Mouse (Mus musculus): ENCODE measurements around the gene Acot8. TPM values are rescaled to one million over a fixed set of nuclear protein-coding genes. Genes with fewer than 3 reads are reported as not detected.
"Not testable (repeated sequence)": the region's sequence is repeated elsewhere in the genome, so short reads cannot be mapped to it uniquely, and the experiment has no call there.

The Acot8 gene
- total RNA-seq, 1 experiment from 2014 or later, result 14.8 TPM

DNA sequence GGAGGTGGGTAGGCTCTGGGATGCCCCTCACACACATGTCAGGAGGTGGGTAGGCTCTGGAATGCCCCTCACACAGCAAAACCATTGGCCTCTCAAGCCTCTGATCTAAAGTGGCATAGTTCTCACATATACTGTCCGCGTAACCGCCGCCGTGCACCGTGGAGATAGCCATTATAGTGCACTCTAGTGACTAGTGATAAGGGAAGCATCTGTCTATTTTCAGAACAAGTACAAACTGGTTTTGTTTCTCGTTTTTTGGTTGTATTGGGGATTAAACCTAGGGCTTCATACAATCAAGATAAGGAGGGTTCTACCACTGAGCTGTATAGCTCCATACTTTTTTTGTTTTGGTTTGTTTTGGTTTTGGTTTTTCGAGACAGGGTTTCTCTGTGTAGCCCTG is 11.1 kb upstream of the Acot8 start:
- peak; percentile 29; the same call in 1 of the 2 replicates for ATAC-seq (replicated peaks; ENCODE audit: low read depth, poor library complexity, severe bottlenecking)

DNA sequence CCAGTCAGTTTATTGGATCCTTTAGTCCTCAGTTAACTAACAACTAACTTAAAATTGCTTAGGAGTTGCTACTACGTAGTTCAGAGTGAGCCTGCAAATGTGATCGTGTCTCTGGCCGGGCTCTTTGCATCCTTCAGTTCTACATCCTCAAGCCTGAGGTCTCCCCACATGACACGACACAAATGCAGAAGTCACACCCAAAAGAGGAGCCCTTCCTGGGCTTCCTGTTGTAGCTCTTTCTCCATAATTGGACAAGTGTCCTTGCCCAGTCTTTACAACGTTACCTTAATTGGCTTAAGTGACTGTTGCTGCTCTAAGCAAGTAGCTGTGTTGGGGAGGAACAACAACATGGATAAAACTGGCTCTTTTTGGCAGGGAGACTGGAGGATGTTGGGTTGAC is 10.7 kb upstream of the Acot8 start:
- peak; percentile 75 for ATAC-seq (replicated peaks; ENCODE audit: low read depth, poor library complexity, severe bottlenecking)

DNA sequence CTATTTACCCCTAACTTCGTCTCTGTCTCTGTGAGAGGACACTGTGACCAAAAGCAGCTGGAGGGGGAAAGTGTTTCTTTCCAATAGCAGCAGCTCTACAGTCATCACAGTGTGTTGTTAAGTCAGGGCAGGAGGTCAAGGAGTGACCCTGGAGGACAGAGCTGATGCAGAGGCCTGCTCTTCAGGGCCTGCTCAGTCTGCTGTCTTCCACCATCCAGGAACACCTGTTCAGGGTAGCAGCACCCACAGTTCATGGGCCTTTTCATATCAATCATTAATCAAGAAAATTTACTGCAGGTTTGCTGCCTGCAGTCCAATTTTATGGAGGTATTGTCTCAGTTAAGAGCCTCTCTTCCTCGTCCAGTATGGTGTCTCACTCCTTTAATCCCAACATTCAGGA is 8.9 kb upstream of the Acot8 start:
- no peak for ATAC-seq (replicated peaks; ENCODE audit: low read depth, poor library complexity, severe bottlenecking)

DNA sequence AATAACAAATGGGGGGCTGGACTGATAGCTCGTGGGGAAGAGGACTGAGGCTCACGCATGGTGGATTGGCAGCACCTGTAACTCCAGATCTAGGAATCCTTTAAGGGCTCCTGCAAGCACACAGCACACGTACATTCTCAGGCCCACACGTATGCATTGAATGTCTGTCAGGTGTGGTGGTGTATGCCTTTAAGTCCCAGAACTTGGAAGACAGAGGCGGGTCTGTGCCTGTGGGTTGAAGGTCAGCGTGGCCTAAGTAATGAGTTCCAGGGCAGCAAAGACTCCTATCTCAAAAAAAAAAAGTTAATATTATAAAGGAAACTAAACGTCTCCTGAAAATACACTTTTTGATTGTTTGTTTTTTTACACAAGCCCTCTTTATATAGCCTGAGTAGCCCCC is 1.9 kb upstream of the Acot8 start:
- ATAC-seq (replicated peaks; ENCODE audit: low read depth, poor library complexity, severe bottlenecking), result no peak

DNA sequence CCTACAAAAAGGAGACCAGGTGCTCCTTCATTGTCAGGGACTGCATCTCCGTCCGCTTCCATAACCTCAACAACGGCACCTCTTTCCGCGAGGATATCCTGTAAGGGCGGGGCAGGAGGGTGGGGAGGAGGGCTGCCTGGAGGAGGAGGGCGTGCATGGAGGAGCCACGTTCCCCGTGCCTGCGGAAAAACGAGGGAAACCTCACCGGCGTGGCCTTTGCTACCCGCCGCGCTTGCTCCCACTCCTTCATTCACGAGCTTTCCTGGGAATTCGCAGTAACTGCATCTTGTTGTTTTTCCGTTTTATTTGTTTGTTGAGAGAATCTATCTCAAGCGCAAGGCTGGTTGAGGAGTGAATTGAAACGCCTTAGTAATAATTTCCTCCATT is 643 bp upstream of the Acot8 start:
- peak; percentile 38; the same call in 1 of the 2 replicates for ATAC-seq (replicated peaks; ENCODE audit: low read depth, poor library complexity, severe bottlenecking)

DNA sequence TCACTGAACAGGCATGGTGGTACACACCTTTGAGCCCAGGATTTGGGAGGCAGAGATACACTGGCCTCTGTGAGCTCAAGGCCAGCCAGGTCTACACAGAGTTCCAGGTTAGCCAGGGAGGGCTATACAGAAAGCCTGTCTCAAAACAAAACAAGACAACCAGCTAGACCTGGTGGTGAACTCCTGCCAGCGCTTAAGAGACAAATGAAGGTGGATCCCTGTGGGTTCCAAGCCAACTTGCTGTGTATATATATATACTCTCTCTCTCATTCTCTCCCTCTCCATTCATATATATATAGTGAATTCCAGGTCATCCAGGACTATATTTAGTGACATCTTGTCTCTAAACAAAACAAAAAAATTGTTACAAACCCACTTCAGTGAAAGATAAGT is 765 bp downstream of the Acot8 start:
- ATAC-seq (replicated peaks; ENCODE audit: low read depth, poor library complexity, severe bottlenecking), result no peak

DNA sequence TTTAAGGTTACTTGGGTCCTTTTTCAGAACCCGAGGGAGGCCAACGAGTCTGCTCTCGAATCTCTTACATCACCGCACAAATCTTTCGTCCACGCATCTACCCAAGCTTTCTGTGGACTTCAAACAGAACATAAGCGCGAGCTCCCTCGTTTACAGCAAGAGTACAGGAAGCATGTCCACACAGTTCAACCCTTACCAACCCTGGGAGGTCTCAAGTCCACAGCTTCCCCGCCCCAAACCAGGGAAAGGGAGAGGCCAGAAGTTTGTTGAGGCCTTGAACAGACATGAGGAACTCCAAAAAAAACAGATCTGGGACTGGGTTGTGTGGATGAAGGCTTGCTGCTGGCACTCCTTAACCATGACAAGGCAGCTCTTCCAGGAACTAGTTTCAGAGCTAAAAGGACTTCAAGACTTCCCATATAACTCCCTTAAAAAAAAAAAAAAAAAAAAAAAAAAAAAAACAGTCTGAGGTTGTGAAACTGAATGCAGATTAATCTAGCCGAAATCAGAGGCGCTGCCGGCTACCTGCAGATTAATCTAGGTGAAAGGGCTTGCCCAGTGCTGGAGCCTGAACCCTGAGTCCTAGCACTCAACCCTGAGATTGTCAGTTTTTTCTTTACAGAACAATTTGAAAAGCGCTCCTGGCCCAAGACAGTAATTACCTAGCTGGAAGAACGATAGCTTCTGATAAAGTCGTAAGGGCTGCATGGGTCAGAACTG is 1.3 kb downstream of the Acot8 start:
- no peak for ATAC-seq (replicated peaks; ENCODE audit: low read depth, poor library complexity, severe bottlenecking)

DNA sequence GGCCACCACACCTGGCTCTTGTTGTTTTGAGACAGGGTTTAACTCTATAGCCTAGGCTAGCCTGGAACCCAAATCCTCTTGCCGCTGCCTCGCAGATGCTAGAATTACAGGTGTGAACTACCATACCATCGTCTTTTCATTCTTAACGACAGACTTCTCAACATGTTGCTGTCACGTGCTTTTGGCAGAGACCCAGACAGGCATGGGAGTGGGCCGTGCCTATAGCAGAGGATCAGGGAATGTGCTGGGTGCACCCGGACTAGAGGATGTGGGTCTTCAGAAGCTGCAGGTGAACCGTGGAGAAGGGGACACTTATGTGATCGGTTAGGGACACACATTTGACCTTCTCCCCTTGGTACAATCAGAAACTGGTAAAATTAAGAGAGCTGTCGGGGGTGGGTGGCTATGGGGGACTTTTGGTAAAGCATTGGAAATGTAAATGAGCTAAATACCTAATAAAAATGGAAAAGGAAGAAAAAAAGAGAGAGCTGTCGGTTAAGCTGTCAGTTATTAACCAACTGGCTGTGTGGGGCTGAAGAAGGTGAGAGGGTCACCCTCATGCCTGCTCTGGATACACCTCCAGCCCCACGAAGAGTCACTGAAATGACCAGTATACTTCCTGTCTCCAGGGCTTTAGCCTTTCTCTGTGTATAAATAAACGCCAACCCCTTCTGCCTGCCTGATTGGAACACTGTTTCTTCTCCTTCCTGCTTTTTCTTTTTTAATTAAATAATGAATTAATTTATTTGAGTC is 4.3 kb downstream of the Acot8 start:
- ATAC-seq (replicated peaks; ENCODE audit: low read depth, poor library complexity, severe bottlenecking), result no peak

DNA sequence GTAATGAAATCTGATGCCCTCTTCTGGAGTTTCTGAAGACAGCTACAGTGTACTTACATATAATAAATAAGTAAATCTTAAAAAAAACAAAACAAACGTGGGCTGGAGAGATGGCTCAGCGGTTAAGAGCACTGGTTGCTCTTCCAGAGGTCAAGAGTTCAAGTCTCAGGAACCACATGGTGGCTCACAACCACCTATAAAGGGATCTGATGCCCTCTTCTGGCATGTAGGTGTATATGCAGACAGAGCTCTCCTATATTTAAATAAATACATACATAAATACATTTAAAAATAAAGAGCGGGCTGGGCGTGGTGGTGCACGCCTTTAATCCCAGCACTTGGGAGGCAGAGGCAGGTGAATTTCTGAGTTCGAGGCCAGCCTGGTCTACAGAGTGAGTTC is 6.1 kb downstream of the Acot8 start:
- ATAC-seq (replicated peaks; ENCODE audit: low read depth, poor library complexity, severe bottlenecking), result not testable (repeated sequence)

DNA sequence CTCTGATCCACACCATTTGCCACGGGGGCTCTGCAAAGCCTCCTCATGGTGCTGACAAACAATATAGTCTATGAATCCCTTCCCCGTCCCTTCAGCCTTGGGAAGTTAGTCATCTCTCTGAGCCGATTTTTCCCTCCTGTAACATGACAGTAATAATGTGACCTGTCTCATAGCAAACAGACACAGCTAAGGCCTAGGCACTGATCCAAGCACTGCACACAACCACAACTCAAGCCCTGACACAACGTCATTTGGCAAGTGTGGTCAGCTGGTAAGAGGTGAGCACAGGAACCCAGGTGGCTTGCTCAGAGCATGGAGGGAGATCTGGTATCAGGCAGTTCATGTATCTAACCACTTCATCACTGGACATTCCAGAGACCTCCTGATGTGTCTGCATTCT is 8.8 kb downstream of the Acot8 start:
- no peak for ATAC-seq (replicated peaks; ENCODE audit: low read depth, poor library complexity, severe bottlenecking)

DNA sequence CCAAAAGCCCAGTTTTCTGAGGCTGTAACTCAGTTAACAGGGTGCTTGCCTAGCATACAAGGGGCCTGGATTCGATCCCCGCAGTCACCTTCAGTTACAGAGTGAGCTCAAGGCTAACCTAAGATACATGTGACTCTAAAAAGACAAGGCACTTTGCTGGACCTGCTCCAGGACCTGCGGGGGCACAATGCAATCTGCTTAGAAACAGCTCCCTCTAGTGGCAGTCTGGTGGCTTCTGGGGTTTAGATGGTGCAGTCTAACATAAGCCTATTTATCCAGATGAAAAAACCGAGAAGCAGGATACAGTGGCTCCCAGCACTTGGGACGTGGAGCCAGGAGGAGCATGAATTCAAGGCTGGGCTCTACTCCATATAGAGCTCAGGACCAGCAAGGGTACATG is 10.4 kb downstream of the Acot8 start:
- peak; percentile 86 for ATAC-seq (replicated peaks; ENCODE audit: low read depth, poor library complexity, severe bottlenecking)

DNA sequence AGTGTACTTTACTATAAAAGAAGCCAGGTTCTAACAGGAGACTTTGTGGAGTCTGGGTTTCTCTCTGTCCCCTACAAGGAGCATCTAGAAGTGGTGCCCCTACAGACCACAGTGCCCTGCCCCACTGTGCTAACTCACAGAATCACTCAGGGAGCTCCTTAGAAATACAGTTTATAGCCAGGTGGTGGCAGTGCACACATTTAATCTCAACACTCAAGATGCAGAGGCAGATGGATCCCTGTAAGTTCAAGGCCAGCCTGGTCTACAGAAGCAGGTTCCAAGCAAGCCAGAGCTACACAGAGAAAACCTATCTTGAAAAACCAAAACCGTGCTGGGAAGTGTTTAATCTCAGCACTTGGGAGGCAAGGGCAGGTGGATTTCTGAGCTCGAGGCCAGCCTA is 10.9 kb downstream of the Acot8 start:
- 0 out of 2 replicates have a peak, but pooled peaks have one; percentile 20 for ATAC-seq (replicated peaks; ENCODE audit: low read depth, poor library complexity, severe bottlenecking)

DNA sequence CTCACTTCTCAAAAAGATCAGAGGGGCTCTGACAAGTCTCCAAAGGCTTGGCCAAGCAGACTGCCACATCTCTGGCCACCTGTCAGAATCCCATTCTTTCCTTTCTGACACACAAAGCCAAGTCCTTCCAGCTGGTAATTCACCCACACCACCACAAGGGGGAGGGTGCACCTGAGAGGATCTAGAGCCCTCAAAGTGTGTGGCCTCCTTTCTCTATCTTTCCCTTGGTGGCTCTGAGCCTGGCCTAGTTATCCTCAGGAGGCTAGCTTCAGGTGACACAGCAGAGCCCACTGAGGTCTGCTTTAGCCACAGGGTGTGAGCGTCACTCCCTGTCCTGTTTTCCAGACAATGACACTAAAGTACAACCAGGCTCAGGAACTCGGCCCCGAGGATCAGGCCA is 11.4 kb downstream of the Acot8 start:
- peak; percentile 50 for ATAC-seq (replicated peaks; ENCODE audit: low read depth, poor library complexity, severe bottlenecking)

DNA sequence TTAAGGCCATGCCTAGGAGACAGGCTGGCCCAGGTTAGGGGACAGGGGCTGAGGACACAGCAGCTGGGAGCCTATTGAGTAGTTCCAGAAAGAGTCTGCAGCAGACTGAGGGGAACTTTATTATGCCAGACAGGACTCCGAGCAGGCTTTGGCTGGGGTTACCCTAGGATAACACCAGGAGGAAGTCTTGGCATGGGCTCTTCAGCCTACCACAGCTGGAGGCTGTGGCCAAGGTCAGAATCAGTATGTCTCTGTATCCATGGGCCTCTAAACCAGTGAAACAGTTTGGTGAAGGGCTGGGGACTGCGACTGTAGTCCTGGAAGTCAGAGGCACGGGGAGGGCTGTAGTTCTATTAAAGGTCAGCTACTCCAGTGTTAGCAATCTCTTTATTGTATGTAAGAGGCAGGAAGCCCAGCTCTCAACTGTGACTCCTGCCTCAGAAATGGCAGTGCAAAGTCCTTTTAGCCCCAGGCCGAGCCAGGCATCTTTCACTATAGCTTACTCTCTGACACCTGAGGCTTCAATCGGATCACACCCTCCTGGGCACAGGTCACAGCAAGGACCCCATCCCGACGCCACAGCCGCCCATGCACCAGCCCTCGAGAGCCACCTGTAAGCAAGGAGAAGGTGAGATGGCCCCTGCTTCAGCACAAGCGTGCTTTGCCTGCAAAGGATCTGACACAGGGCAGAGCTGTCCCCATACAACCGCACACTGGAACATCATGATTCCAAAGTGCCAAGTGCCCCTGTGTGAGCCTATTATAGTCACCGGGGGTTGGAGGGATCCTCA is 12.1 kb downstream of the Acot8 start:
- ATAC-seq (replicated peaks; ENCODE audit: low read depth, poor library complexity, severe bottlenecking), result no peak

DNA sequence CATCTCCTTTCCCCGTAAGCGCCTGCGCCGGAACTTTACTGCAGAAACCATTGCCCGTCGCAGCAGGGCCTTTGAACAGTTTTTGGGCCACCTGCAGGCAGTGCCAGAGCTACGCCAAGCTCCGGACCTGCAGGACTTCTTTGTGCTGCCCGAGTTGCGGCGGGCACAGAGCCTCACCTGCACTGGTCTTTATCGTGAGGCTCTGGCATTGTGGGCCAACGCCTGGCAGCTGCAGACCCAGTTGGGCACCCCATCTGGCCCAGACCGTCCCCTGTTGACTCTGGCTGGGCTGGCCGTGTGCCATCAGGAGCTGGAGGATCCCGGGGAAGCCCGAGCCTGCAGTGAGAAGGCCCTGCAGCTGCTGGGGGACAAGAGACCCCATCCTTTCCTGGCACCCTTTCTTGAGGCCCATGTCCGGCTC is 12.8 kb downstream of the Acot8 start:
- no peak for ATAC-seq (replicated peaks; ENCODE audit: low read depth, poor library complexity, severe bottlenecking)

DNA sequence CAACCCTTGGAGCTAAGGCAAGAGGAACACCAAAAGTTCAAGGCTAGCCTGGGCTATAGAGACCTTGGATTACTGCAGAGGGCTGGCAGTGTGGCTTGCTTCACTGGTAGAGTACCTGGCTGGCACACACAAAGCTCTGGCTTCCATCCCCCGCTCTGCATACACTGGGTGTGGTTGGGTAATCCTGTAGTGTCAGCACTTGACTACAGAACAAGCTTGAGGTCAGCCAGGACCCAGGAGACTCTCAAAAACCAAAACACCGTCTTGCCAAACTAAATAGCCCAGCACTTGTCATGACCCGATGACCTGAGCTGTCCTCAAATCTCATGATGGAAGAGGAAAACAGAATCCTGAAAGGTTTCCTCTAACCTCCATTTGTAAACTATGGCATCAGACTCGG is 14.2 kb downstream of the Acot8 start:
- ATAC-seq (replicated peaks; ENCODE audit: low read depth, poor library complexity, severe bottlenecking), result no peak

DNA sequence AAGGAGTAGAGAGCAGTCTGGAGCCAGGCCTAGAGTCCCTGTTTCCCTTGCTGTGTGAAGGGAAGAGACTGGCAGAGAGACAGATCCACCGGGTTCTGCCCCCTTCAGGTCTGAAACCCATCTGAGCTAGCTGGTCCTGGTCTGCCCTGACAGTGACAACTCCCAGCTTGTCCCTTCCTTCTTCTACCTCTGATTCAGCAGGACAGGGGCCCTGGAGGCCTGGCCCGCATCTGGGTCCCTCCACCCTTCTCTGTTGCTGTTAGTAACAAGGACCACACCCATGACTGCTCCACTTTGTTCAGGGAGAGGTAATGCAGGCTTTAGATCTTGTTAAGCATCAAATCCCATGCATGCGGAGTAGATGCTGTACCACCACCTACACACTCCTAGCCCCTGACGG is 16.3 kb downstream of the Acot8 start:
- no peak for ATAC-seq (replicated peaks; ENCODE audit: low read depth, poor library complexity, severe bottlenecking)

DNA sequence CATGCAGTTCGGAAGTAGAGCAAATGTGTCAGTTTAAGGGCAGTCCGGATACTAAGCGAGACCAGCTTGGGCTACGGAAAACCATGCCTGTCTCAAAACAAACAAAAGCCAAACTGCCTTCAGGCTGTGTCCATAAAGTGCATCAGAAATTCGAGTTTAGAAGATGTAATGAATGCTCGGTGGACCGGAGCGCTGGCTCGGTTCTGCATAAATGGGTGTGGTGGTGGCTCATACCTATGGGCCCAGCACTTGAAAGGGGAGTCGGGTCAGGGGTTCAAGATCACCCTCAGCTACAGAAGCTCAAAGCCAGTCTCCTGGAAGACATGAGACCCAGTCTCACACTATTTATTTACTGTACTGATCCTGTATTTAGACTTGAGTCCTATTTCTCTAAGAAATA is 16.9 kb downstream of the Acot8 start:
- no peak for ATAC-seq (replicated peaks; ENCODE audit: low read depth, poor library complexity, severe bottlenecking)

DNA sequence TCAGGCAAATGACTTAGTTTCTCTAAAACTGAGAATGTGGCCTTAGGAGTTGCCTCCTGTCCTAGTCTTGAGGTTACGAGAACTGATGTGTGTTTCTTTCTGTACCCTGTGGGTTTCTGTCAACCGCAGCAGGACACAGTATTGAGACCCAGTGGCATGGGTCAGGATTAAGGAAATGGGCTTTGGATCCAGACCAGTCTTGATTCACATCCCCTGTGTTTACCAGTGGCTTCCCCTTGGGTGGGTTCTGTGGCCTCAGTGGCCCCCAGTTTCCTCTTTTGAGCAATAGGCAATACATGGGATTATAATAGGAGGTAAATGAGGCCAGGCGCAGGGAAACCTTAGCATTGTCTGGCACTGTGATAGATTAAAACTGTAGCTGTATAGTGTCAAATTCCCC is 17.6 kb downstream of the Acot8 start:
- ATAC-seq (replicated peaks; ENCODE audit: low read depth, poor library complexity, severe bottlenecking), result peak; percentile 51

DNA sequence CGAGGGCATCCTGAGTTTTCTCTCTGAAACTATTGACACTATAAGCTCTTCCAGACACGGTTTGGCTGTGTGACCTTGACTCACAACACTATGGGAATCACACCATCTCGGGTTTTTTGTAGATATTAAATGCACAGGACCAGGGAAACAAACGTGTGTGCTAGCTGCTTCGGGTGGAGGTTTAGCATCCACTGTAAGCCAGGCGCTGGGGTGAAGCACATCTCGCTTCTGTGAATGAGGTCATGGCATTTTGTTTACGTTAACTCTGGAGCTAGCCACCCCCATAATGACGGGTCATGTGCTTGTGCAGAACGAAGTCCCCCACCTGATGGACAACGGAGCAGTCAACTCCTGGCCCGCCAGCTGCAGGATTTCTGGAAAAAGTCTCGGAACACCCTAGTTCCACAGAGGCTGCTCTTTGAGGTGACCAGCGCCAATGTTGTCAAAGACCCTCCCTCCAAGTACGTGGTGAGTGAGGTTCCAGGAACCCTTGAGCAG is 18.2 kb downstream of the Acot8 start:
- ATAC-seq (replicated peaks; ENCODE audit: low read depth, poor library complexity, severe bottlenecking), result no peak
